Mouse (Mus musculus): ENCODE results near the gene Palm. TPM values are rescaled to one million over a fixed set of nuclear protein-coding genes. Genes with fewer than 3 reads are reported as not detected.

Palm gene
- polyA plus RNA-seq, 1 experiment from 2014 or later = 261 TPM

GRCm38 (mm10) chr10:79777103-79777531, 16.3 kb upstream of the Palm start, which contains the start of gene Fstl3:
TSS of gene Fstl3 (plus strand) at chr10:79777272.
- peak within 1 kb of the TSS; percentile 21 for H3K4me3 ChIP-seq (replicated peaks)
- 2% methylated on average over 39 of the region's 39 CpGs for WGBS
- H3K9me3 ChIP-seq = 0 out of 2 replicates have a peak, but pooled peaks cover 4% of the 10 kb centered on the region
- peak within 1 kb of the TSS; percentile 47 for H3K4me2 ChIP-seq (replicated peaks)
- H3K27me3 ChIP-seq = peaks cover 54% of the 10 kb centered on the region
- H3K9ac ChIP-seq (replicated peaks) = peak within 1 kb of the TSS; percentile 48; the same call in 1 of the 2 replicates
- H3K36me3 ChIP-seq = no peaks in the 10 kb centered on the region
- no peak within 1 kb of the TSS for H3K27ac ChIP-seq
- ATAC-seq = no peak
- peaks cover 38% of the 10 kb centered on the region for H3K4me1 ChIP-seq (replicated peaks)

- no peak overlapping the region for H3K9ac ChIP-seq (replicated peaks)
- ATAC-seq = 0 out of 2 replicates have a peak, but pooled peaks have one; percentile 12
- no peak overlapping the region for H3K27ac ChIP-seq
- H3K4me2 ChIP-seq (replicated peaks) = no peak overlapping the region
- H3K27me3 ChIP-seq = peaks cover 60% of the 10 kb centered on the region
- 17% methylated on average over 15 of the region's 15 CpGs for WGBS
- no peak overlapping the region for H3K4me3 ChIP-seq (replicated peaks)
- no peaks in the 10 kb centered on the region for H3K36me3 ChIP-seq
- 0 out of 2 replicates have a peak, but pooled peaks cover 2% of the 10 kb centered on the region for H3K9me3 ChIP-seq
- peaks cover 38% of the 10 kb centered on the region for H3K4me1 ChIP-seq (replicated peaks)
These were observed 15.4 kb upstream of the Palm start for GRCm38 (mm10) chr10:79778006-79778405.

GRCm38 (mm10) chr10:79779193-79779592, 14.2 kb upstream of the Palm start:
- 13% methylated on average over 2 of the region's 2 CpGs for WGBS
- H3K9me3 ChIP-seq = 0 out of 2 replicates have a peak, but pooled peaks cover 2% of the 10 kb centered on the region
- peaks cover 40% of the 10 kb centered on the region for H3K4me1 ChIP-seq (replicated peaks)
- H3K4me2 ChIP-seq (replicated peaks) = no peak overlapping the region
- H3K36me3 ChIP-seq = no peaks in the 10 kb centered on the region
- 0 out of 2 replicates have a peak overlapping the region, but pooled peaks have one; percentile 3 for H3K9ac ChIP-seq (replicated peaks)
- peaks cover 62% of the 10 kb centered on the region for H3K27me3 ChIP-seq
- no peak for ATAC-seq
- no peak overlapping the region for H3K27ac ChIP-seq
- no peak overlapping the region for H3K4me3 ChIP-seq (replicated peaks)

GRCm38 (mm10) chr10:79779784-79780663, 13.3 kb upstream of the Palm start:
- no peaks in the 10 kb centered on the region for H3K36me3 ChIP-seq
- H3K4me2 ChIP-seq (replicated peaks) = peak overlapping the region; percentile 66
- H3K4me3 ChIP-seq (replicated peaks) = peak overlapping the region; percentile 38
- no peak overlapping the region for H3K27ac ChIP-seq
- ATAC-seq = peak; percentile 87
- WGBS = 2% methylated on average over 55 of the region's 55 CpGs
- H3K9me3 ChIP-seq = 0 out of 2 replicates have a peak, but pooled peaks cover under 1% of the 10 kb centered on the region
- H3K4me1 ChIP-seq (replicated peaks) = peaks cover 44% of the 10 kb centered on the region
- peaks cover 70% of the 10 kb centered on the region for H3K27me3 ChIP-seq
- H3K9ac ChIP-seq (replicated peaks) = no peak overlapping the region

GRCm38 (mm10) chr10:79780664-79781015, 12.7 kb upstream of the Palm start:
- H3K27me3 ChIP-seq = peaks cover 73% of the 10 kb centered on the region
- ATAC-seq = no peak
- no peak overlapping the region for H3K27ac ChIP-seq
- H3K4me2 ChIP-seq (replicated peaks) = peak overlapping the region; percentile 66
- no peaks in the 10 kb centered on the region for H3K9me3 ChIP-seq
- WGBS = 2% methylated on average over 13 of the region's 13 CpGs
- peaks cover 44% of the 10 kb centered on the region for H3K4me1 ChIP-seq (replicated peaks)
- H3K9ac ChIP-seq (replicated peaks) = no peak overlapping the region
- peak overlapping the region; percentile 38 for H3K4me3 ChIP-seq (replicated peaks)
- no peaks in the 10 kb centered on the region for H3K36me3 ChIP-seq

GRCm38 (mm10) chr10:79781139-79781538, 12.2 kb upstream of the Palm start:
- no peak for ATAC-seq
- Histone ChIP-seq H3K36me3 (no peaks in the 10 kb centered on the region), H3K9me3 (no peaks in the 10 kb centered on the region), H3K4me1 (replicated peaks) (peaks cover 44% of the 10 kb centered on the region), H3K9ac (replicated peaks) (no peak overlapping the region), H3K27me3 (peaks cover 70% of the 10 kb centered on the region), H3K27ac (no peak overlapping the region), H3K4me3 (replicated peaks) (peak overlapping the region; percentile 38), H3K4me2 (replicated peaks) (peak overlapping the region; percentile 66)
- 31% methylated on average over 21 of the region's 21 CpGs for WGBS

GRCm38 (mm10) chr10:79781956-79782355, 11.4 kb upstream of the Palm start:
- Histone ChIP-seq H3K27ac (no peak overlapping the region), H3K9ac (replicated peaks) (no peak overlapping the region), H3K9me3 (no peaks in the 10 kb centered on the region), H3K36me3 (no peaks in the 10 kb centered on the region), H3K27me3 (peaks cover 62% of the 10 kb centered on the region), H3K4me3 (replicated peaks) (no peak overlapping the region), H3K4me1 (replicated peaks) (peaks cover 42% of the 10 kb centered on the region), H3K4me2 (replicated peaks) (no peak overlapping the region)
- WGBS = 56% methylated on average over 5 of the region's 5 CpGs
- ATAC-seq = no peak

- Histone ChIP-seq H3K4me3 (replicated peaks) (no peak overlapping the region), H3K27me3 (peaks cover 51% of the 10 kb centered on the region), H3K4me1 (replicated peaks) (peaks cover 32% of the 10 kb centered on the region), H3K4me2 (replicated peaks) (no peak overlapping the region), H3K9me3 (no peaks in the 10 kb centered on the region), H3K27ac (no peak overlapping the region), H3K36me3 (no peaks in the 10 kb centered on the region), H3K9ac (replicated peaks) (no peak overlapping the region)
- WGBS = 73% methylated on average over 7 of the region's 7 CpGs
- ATAC-seq = no peak
These were observed 10.3 kb upstream of the Palm start for GRCm38 (mm10) chr10:79783050-79783449.

GRCm38 (mm10) chr10:79783920-79784800, 9.2 kb upstream of the Palm start:
- Histone ChIP-seq H3K27me3 (peaks cover 40% of the 10 kb centered on the region), H3K4me1 (replicated peaks) (peaks cover 26% of the 10 kb centered on the region), H3K36me3 (no peaks in the 10 kb centered on the region), H3K4me3 (replicated peaks) (no peak overlapping the region), H3K4me2 (replicated peaks) (no peak overlapping the region), H3K9me3 (no peaks in the 10 kb centered on the region), H3K9ac (replicated peaks) (no peak overlapping the region), H3K27ac (no peak overlapping the region)
- WGBS = 40% methylated on average over 27 of the region's 27 CpGs
- ATAC-seq = no peak

GRCm38 (mm10) chr10:79788386-79789158, 4.8 kb upstream of the Palm start:
- peaks cover 11% of the 10 kb centered on the region; the same call in 1 of the 2 replicates for H3K4me1 ChIP-seq (replicated peaks)
- no peak overlapping the region for H3K4me3 ChIP-seq (replicated peaks)
- no peak overlapping the region for H3K27ac ChIP-seq
- ATAC-seq = no peak
- H3K36me3 ChIP-seq = no peaks in the 10 kb centered on the region
- no peak overlapping the region for H3K4me2 ChIP-seq (replicated peaks)
- no peak overlapping the region for H3K9ac ChIP-seq (replicated peaks)
- no peaks in the 10 kb centered on the region for H3K9me3 ChIP-seq
- H3K27me3 ChIP-seq = peaks cover 12% of the 10 kb centered on the region
- WGBS = 38% methylated on average over 7 of the region's 7 CpGs

GRCm38 (mm10) chr10:79789581-79789980, 3.8 kb upstream of the Palm start:
- peaks cover 11% of the 10 kb centered on the region for H3K4me1 ChIP-seq (replicated peaks)
- H3K36me3 ChIP-seq = no peaks in the 10 kb centered on the region
- no peak overlapping the region for H3K4me2 ChIP-seq (replicated peaks)
- H3K27me3 ChIP-seq = peaks cover 7% of the 10 kb centered on the region
- H3K27ac ChIP-seq = no peak overlapping the region
- no peak overlapping the region for H3K9ac ChIP-seq (replicated peaks)
- no peak overlapping the region for H3K4me3 ChIP-seq (replicated peaks)
- no peaks in the 10 kb centered on the region for H3K9me3 ChIP-seq
- no peak for ATAC-seq
- 53% methylated on average over 2 of the region's 2 CpGs for WGBS

Data from midbrain, embryonic 13.5 days (tissue).